Mouse (Mus musculus): ENCODE measurements around the gene Zfp612. TPM values are rescaled to one million over a fixed set of nuclear protein-coding genes. Genes with fewer than 3 reads are reported as not detected.
A peak's percentile ranks its signal among the peaks of the same experiment; 100 is the strongest.

Zfp612 gene
- polyA plus RNA-seq, 1 experiment, result 0.39 TPM

GRCm38 (mm10) chr8:110130537-110130936 is 51.0 kb downstream of the Zfp612 start:
- no peak for TF ChIP-seq POLR2A (IDR thresholded peaks at IDR 0.05; ENCODE audit: low read depth, low read length)
- peak; percentile 94; the same call in 1 of the 2 replicates for TF ChIP-seq CTCF (IDR thresholded peaks at IDR 0.05; ENCODE audit: extremely low read depth, insufficient read length, insufficient replicate concordance, low read depth, low read length)
- 10% methylated on average over 13 of the region's 13 CpGs for WGBS
- H3K36me3 ChIP-seq (ENCODE audit: control insufficient read depth, insufficient read depth, low read length), result no peaks in the 10 kb centered on the region
- no peak overlapping the region for H3K4me3 ChIP-seq (ENCODE audit: low read depth, low read length)
- H3K27ac ChIP-seq (ENCODE audit: insufficient read depth, low read depth, low read length), result no peak overlapping the region
- no peaks in the 10 kb centered on the region for H3K27me3 ChIP-seq (ENCODE audit: control insufficient read depth, insufficient read depth, low read length)
- H3K4me1 ChIP-seq (ENCODE audit: control insufficient read depth, insufficient read depth, insufficient read length, low read length), result no peaks in the 10 kb centered on the region

GRCm38 (mm10) chr8:110134236-110134635 is 54.7 kb downstream of the Zfp612 start:
- Histone ChIP-seq H3K36me3 (ENCODE audit: control insufficient read depth, insufficient read depth, low read length) (no peaks in the 10 kb centered on the region), H3K27ac (ENCODE audit: insufficient read depth, low read depth, low read length) (no peak overlapping the region)
- 87% methylated on average over 8 of the region's 8 CpGs for WGBS

GRCm38 (mm10) chr8:110135515-110135914 is 56.0 kb downstream of the Zfp612 start:
- TF ChIP-seq POLR2A (IDR thresholded peaks at IDR 0.05; ENCODE audit: low read depth, low read length) (no peak), CTCF (IDR thresholded peaks at IDR 0.05; ENCODE audit: extremely low read depth, insufficient read length, insufficient replicate concordance, low read depth, low read length) (no peak)
- Histone ChIP-seq H3K4me3 (ENCODE audit: low read depth, low read length) (no peak overlapping the region), H3K4me1 (ENCODE audit: control insufficient read depth, insufficient read depth, insufficient read length, low read length) (no peaks in the 10 kb centered on the region), H3K36me3 (ENCODE audit: control insufficient read depth, insufficient read depth, low read length) (no peaks in the 10 kb centered on the region), H3K27ac (ENCODE audit: insufficient read depth, low read depth, low read length) (no peak overlapping the region), H3K27me3 (ENCODE audit: control insufficient read depth, insufficient read depth, low read length) (no peaks in the 10 kb centered on the region)
- WGBS, result 61% methylated on average over 7 of the region's 7 CpGs

More at GRCm38 (mm10) chr8:110134236-110134635, 54.7 kb downstream of the Zfp612 start:
- H3K4me3 ChIP-seq (ENCODE audit: low read depth, low read length), result no peak overlapping the region
- no peaks in the 10 kb centered on the region for H3K4me1 ChIP-seq (ENCODE audit: control insufficient read depth, insufficient read depth, insufficient read length, low read length)
- no peak for TF ChIP-seq CTCF (IDR thresholded peaks at IDR 0.05; ENCODE audit: extremely low read depth, insufficient read length, insufficient replicate concordance, low read depth, low read length)
- no peak for TF ChIP-seq POLR2A (IDR thresholded peaks at IDR 0.05; ENCODE audit: low read depth, low read length)
- no peaks in the 10 kb centered on the region for H3K27me3 ChIP-seq (ENCODE audit: control insufficient read depth, insufficient read depth, low read length)

- no peaks in the 10 kb centered on the region for H3K27me3 ChIP-seq (ENCODE audit: control insufficient read depth, insufficient read depth, low read length)
- H3K27ac ChIP-seq (ENCODE audit: insufficient read depth, low read depth, low read length), result no peak overlapping the region
- WGBS, result 64% methylated on average over 3 of the region's 3 CpGs
- H3K36me3 ChIP-seq (ENCODE audit: control insufficient read depth, insufficient read depth, low read length), result no peaks in the 10 kb centered on the region
- H3K4me3 ChIP-seq (ENCODE audit: low read depth, low read length), result no peak overlapping the region
- TF ChIP-seq CTCF (IDR thresholded peaks at IDR 0.05; ENCODE audit: extremely low read depth, insufficient read length, insufficient replicate concordance, low read depth, low read length), result no peak
- TF ChIP-seq POLR2A (IDR thresholded peaks at IDR 0.05; ENCODE audit: low read depth, low read length), result no peak
- no peaks in the 10 kb centered on the region for H3K4me1 ChIP-seq (ENCODE audit: control insufficient read depth, insufficient read depth, insufficient read length, low read length)
Measured at GRCm38 (mm10) chr8:110140156-110140555, 60.6 kb downstream of the Zfp612 start.

GRCm38 (mm10) chr8:110140770-110141169 is 61.2 kb downstream of the Zfp612 start:
- no peaks in the 10 kb centered on the region for H3K4me1 ChIP-seq (ENCODE audit: control insufficient read depth, insufficient read depth, insufficient read length, low read length)
- no peak overlapping the region for H3K27ac ChIP-seq (ENCODE audit: insufficient read depth, low read depth, low read length)
- no peaks in the 10 kb centered on the region for H3K36me3 ChIP-seq (ENCODE audit: control insufficient read depth, insufficient read depth, low read length)
- H3K4me3 ChIP-seq (ENCODE audit: low read depth, low read length), result no peak overlapping the region
- no peaks in the 10 kb centered on the region for H3K27me3 ChIP-seq (ENCODE audit: control insufficient read depth, insufficient read depth, low read length)
- no peak for TF ChIP-seq CTCF (IDR thresholded peaks at IDR 0.05; ENCODE audit: extremely low read depth, insufficient read length, insufficient replicate concordance, low read depth, low read length)
- TF ChIP-seq POLR2A (IDR thresholded peaks at IDR 0.05; ENCODE audit: low read depth, low read length), result no peak
- 52% methylated on average over 4 of the region's 4 CpGs for whole genome bisulfite sequencing

Other genes starting within 250 kb of the Zfp612 start
- 6.0 and 25.0 TPM in 2 replicates for gene Phlpp2, start 211.2 kb upstream of the Zfp612 start, polyA plus RNA-seq (2012; rRNA removed)
- 26.5 and 48.7 TPM in 2 replicates for gene Marveld3, start 117.5 kb upstream of the Zfp612 start, polyA plus RNA-seq (2012; rRNA removed)
- gene Tat, start 89.3 kb upstream of the Zfp612 start, polyA plus RNA-seq (2012; rRNA removed), result 0.13 TPM in 1 of 2 replicates, not detected in the other
- 25.9 and 27.1 TPM in 2 replicates for gene Chst4, start 40.0 kb upstream of the Zfp612 start, polyA plus RNA-seq (2012; rRNA removed)
- not detected in 2 replicates for gene Gm21964, start 21.5 kb downstream of the Zfp612 start, polyA plus RNA-seq (2012; rRNA removed)
- not detected in 2 replicates for gene Gm17720, start 23.0 kb downstream of the Zfp612 start, polyA plus RNA-seq (2012; rRNA removed)
- gene Calb2, start 88.5 kb downstream of the Zfp612 start, polyA plus RNA-seq (2012; rRNA removed), result 1.4 and 3.1 TPM in 2 replicates
- 1.2 TPM in 2 replicates for gene Cmtr2, start 135.9 kb downstream of the Zfp612 start, polyA plus RNA-seq (2012; rRNA removed)
- not detected in 2 replicates for gene Hydin, start 187.2 kb downstream of the Zfp612 start, polyA plus RNA-seq (2012; rRNA removed)

Measured in small intestine, adult 2 months (tissue).